Mouse (Mus musculus) erythroblast, adult 5-6 weeks (primary cell): ENCODE measurements around the gene Tmem175. TPM values are rescaled to one million over a fixed set of nuclear protein-coding genes. Genes with fewer than 3 reads are reported as not detected.

ENCODE experiments used
- ATAC-seq: replicated peaks from 2 replicates; pipeline ENCODE4 v1.8.0; 2016; ENCODE audit warnings: moderate number of reproducible peaks, mild to moderate bottlenecking, moderate TSS enrichment, inconsistent platforms; ENCODE audit not compliant: poor library complexity, low FRiP score, severe bottlenecking
- total RNA-seq, 2 experiments: library from RNA; stranded (forward) in 1 of 2; stranded (reverse) in 1 of 2; fragments of 150-400 nt in 1 of 2; fragments of 200-764, 138-1000 nt in 1 of 2; gene quantifications; 2 replicates each; pipeline versions ENCODE4 v1.2.3 to v1.2.4; 2015 to 2017; ENCODE audit warnings: low replicate concordance in 2 of 2

Tmem175 gene
- total RNA-seq, 2 experiments from 2014 or later: 9.2 to 12.5 TPM

DNA sequence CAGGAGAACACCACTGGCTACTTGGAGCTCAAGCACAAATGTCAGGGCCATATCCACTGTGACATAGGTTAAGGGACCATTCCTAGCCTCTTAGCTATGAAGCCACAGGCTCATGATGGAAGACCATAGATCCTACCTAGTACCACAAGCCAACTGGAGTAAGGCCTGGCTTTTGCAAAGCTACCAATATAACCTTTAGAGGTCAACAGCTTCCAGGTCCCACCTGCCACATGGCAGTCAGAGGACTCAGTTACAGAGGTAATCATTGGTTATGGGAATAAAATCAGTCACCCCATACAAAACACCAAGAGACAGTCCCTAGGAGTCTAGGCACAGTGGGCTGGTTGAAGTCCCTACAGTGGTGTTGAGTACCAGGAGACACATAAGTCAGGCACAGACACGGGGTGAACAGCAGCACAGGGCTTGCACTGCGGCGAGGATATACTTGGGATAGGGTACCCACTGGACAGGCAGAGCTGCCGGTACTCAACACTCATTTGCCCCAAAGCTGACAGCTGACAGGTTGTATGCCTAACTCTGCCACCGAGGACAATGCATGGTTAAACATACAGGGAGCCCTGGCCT lies 21.7 kb downstream of the Tmem175 start:
- ATAC-seq: no peak

DNA sequence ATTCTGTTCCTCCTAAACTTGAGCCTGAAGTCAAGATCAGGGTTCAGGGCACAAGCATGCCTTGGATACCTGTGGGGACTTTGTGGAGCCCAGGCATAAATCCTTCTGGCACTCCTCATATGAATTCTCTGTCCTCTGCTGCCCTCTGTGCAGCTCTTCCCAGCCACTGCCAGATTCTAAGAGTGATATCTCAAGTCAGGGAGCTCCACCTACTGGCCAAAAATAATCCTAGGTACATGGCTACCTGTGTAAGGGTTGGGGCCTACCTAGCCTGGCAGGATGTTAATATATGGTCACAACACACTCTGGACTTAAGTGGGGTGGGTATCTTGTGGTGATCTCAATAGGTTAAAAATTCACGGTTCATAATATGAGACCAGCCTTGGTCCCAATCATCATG lies 22.3 kb downstream of the Tmem175 start:
- peak; percentile 78 for ATAC-seq

DNA sequence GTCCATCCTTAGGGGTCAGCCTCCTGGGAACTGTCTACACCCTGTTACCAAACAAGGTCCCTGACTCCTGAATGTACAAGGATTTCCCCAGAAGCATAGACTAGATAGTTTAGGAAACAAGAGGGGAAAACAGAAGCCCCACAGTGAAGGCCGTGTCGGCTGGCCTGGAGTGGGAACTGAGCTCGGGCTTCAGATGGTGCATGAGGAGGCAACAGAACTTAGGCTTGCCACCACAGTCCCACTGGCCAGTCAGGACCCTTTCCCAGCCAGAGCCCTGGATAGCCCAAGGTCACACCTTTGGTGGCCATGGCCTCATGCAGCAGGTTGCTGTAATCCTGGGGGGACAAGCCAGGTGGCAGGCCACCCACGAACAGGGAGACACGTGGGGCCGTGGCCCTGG lies 23.8 kb downstream of the Tmem175 start:
- no peak for ATAC-seq

DNA sequence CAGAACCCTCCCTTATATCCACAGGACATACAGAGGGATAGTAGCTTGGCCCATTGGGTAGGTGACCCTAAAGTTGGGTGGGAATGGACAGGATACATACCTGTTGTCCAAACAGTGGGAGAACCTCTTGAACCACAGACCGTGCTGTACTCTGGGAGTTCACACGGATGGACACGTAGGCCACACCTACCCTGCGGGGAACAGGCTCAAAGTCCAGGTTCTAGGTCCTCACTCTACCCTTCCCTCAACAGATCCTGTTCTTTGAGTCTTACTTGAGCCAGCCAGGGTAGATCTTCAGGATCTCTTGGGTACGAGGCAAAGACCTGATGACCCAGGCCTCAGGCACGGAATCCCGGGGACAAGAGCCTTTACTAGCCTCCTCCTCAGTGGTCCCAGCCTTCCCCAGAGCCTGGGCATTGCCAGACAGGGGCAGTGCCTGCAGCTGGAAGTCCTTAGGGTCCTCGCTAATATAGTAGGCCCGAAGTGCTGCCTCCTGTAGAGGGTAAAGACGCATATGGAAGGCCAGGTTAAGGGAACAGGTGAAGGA lies 24.9 kb downstream of the Tmem175 start:
- no peak for ATAC-seq

DNA sequence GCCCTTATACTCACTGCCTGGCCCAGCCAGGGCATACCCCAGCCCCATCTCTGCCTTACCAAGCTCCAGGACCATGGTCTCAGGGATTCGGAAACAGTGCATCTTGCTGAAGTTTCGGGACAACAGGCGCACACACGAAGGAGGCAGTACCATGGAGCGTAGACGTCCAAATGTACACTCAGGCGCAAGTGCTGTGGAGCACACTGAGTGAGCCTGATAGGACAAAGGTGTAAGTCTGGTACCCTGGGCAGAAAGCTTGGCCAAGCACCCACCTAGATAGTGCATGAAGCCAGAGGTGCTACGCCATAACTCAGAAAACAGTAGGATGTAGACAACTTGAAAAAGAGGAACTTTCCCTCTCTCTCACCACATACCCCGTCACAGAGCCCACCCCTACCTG lies 25.8 kb downstream of the Tmem175 start:
- no peak for ATAC-seq

DNA sequence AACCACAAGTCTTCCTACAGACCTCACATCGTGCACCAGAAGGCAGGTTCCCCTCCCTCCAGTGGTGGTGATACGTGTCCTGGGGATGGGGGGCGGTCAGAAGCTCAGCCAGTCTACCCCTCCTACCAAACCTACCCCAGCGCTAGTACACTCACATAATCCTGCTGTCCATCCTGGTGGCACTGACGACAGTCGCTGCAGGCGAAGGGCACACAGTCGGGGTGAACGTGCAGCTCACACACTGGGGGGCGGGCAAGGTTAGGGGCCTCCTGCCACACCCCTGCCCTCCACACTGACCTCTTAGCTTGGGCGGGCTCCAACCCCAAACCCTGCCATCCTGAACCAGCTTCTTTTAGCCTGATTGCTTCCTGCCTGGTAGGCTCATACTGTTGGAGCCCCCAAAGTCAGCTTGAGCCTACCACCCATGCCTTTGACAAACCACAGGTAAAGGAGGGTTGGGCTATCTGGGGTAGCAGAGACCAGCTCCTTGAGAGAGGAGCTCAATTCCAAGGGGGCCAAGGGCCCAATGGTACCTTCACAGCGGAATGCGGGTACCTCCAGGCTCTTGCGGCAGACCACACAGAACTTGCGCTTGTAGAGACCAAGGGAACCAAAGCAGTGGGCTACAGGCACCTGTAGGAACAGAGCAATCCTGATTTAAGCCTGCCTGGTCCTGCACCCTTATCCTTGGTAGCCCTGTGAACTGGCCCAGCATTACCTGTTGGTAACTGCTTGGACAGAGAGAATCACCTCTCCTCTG lies 26.5 kb downstream of the Tmem175 start:
- no peak for ATAC-seq

DNA sequence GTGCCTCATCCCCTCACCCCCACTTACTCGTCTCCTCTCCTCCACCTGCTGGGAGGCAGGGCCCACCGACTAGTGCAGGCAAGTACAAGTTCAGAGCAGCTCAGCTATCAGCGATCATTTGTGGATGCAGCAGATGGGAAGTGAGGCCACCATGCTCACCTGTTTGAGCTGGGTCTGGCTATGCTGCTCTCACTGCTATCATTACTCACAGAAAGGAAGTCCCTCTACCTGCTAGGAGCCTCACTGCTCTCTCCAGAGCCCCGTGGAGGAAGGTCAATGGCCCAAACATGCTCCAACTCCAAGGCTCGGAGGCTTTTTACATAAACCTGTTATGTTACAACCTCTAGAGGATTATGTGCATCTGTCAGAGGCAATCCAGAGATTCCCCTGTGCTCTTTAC lies 27.8 kb downstream of the Tmem175 start:
- ATAC-seq: no peak

DNA sequence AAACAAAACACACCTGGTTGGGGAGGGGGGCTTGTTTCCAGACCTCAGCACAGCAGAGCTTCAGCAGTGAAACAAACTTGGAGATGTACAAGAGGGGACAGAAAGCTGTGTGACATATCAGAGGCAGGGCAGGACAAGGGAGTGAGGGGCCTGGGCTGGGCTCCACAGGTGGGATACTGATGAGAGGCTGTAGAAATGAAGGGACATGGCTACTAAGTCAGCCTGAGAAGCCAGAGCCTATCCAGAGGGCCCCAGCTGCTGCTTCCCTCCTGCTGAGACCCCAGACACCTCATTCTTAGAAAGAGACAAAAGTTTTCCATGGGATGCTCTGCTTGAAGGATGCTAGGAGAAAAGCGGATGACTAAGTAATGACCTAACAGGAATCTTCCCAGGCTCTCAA lies 29.0 kb downstream of the Tmem175 start:
- no peak for ATAC-seq

DNA sequence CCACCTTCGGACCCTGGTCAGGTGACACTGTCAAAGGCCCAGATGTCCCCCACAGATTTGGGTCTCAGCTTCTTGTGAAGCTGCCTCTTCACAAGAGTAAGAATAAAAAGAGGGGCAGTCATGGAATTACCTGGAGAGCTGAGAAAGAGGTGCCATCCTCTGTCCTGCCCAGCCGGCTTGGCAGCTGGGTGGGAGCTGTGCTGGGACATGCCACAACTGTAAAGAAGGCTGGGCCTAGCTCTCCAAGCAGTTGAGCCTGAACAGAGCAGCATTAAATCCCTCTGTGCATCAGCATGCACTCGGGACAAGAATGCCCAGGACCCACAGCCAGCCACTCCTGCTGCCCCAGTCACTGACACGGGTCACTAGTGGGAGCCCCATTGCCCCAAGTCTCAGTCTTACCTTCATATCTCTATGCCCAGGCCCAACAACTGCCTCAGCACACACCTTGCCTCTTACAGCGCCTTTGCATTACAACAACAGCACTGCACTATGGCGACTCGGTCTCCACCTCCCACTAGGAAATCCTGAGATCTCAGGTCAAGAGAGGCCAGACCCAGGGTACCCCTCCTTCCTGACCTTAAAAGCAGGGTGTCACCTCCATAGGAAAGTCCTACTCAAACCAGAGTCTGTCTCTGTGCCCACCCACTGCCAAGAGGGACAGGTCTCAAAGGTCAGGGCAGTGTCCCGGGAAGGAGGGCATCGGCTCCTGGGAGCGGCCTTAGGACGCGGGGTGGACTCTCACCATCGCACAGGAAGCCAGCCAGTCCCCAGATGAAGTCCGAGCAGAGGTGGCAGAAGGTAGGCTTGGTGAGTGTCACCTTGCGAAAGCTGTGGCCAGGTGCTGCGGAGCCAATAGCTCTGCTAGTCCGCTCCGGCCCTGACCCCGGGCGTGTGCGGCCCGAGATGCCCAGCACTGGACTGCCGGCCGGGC lies 30.4 kb downstream of the Tmem175 start, which contains the start of gene Idua:
TSS of gene Idua (plus strand) at position 634 of the 934 bp plus-strand sequence.
- peak; percentile 49 for ATAC-seq

DNA sequence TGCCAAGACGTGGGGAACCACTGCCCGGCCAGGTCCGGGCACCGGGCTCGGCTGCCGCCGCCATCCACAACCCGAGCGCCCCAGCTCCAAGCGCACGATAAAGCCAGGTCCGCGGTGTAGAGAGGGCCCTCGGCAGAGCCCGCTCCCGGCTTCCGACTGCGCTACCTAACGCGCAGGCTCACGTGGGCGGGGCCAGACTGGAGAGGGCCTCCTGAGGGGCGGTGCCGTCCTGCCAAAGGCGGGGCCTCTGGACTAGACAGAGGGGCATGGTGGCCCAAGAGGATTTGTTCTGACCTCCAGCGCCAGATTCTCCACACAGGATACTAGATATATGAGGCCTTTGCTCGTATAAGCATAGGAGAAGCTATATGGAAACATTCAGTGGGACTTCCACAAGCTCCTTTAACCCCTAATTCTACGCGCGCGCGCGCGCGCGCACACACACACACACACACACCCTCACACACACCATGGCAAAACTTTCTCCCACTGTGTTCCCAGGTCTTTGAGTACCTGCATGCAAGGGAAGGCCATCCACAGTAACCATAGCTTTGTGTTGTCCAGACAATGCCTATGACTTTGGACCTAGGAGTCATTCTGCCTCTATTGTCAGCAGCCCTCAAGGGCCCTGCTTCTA lies 31.2 kb downstream of the Tmem175 start:
- ATAC-seq: peak; percentile 98

DNA sequence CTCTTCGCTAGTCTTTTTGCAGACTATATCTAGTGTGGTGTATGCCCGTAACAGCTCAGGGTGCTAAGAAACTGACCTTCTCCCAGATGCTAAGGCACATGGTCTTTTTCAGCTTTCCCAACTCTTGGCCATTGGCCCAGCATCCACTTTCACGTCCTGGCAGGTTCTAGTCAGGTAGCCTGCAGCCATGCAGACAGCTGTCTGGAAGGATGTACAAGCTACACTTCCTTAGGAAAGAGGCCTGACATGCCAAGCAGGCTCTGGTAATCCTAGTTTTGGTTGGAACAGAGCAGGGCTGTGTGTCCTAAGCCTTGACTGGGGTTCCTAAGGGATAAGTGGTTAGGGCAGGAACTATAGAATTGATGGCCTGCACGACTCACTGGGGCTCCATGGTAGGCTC lies 33.2 kb downstream of the Tmem175 start:
- no peak for ATAC-seq

DNA sequence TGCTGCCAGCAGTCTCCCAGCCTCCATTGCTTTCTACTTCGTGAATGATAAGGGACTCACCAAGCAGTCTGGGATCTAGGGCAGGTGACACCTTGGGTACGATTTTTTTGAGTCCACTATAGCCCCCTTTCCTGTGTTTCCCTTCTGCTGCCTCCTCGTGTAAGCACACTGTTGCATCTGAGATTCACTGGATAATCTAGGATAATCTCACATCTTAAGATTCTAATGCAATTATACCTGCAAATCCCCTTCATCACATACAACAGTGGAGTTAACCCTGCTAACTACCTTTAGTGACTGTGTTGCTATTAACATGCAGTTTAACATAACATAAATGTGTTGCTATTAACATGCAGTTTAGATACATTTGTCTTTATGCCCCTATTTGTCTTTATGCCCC lies 35.5 kb downstream of the Tmem175 start:
- no peak for ATAC-seq

DNA sequence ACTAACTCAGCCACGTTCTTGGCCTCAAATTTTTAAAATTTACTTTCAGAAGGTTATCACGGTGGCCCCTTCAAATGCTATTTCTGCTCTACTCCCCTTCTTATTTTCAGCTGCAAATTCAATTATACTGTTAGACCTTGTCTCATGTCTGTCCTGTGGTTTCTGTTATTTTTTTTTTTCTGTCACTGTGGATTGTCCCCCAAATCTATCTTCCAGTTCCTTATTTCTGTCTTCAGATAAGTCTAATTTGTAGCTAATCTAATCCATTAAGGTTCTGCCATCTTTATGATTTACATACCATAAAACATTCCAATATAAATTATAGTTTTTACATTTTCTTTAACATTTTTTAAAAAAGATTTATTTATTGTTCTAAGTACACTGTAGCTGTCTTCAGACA lies 37.8 kb downstream of the Tmem175 start:
- ATAC-seq: no peak

DNA sequence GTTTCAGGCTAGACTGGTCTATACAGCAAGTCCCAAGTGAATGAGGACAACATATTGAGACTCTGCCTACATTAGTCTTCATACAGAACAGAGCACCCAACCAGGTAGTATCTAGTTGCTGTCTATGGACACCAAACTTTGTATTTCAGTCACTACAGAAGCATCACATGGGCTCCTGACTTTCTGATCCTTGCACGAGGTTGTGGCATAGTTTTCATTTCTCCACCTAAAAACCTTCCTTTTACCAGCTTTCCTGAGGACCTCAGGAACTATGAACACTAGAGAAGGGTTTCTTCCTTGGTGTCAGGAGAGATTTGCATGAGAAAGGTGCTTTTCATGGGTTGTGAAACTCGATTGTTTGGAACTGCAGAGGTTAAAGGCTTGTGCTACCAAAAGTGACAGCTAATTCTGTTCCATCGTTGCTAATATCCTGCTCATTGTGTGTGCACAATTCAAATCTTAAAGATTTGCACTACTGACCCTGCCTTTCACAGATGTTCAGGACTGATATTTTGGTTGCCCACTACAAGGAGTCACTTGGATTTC lies 38.9 kb downstream of the Tmem175 start:
- no peak for ATAC-seq

DNA sequence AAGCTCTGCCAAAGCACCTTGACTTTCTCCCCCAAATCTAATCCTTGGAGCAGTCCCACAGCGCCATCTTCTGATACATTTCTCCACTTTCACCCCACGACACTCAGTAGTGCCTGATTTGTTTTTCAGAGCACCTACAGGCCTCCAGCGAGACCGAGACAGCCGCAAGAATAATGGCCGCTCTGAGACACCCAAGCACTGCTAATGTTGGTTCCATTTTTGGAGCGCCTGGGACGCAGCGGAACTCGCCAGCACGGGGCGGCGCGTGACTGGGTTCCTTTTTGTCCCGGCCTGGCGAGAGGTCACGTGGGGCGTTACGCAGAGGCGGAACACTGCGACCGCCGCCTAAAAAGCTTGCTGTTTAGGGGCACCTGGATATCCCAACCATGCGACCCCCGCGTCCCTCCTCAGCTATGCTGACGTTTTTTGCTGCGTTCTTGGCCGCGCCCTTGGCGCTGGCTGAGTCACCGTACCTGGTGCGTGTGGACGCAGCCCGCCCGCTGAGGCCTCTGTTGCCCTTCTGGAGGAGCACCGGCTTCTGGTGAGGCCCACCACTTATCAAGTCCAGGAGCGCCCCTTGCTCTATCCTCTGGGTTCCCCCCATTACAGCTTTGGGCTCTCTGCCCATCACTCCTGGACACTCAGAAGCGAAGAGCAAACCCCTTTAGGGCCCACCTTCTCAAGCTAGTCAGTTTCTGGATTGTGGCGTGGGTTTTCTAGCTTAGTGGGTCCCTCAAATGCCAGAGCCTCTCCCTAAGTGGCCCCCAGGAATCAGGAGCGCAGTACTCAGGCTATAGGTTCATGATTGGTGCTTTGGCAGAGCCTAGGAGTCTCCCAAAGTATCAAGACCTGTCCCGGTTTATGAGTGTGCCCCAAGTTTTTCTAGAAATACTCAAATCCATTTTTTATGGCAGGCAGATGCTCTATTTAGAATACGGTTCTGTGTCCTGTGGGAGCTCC lies 39.7 kb downstream of the Tmem175 start, which contains the start of gene Dgkq:
TSS of gene Dgkq (minus strand) at position 696 of the 960 bp plus-strand sequence.
- peak; percentile 85 for ATAC-seq

DNA sequence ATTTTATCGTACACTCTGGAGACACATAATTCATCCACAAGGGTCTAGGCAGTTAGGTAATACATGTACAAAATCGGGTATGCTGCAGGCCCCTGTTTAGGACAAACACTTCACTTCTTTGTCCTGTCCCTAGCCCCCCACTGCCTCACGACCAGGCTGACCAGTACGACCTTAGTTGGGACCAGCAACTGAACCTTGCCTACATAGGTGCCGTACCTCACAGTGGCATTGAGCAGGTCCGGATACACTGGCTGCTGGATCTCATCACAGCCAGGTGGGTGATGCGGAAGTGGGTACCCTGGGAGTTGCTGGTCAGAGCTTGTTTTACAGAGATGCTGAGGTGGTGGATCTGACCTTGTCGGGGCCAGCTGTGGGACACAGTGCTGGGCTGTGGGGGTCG lies 40.4 kb downstream of the Tmem175 start:
- no peak for ATAC-seq

DNA sequence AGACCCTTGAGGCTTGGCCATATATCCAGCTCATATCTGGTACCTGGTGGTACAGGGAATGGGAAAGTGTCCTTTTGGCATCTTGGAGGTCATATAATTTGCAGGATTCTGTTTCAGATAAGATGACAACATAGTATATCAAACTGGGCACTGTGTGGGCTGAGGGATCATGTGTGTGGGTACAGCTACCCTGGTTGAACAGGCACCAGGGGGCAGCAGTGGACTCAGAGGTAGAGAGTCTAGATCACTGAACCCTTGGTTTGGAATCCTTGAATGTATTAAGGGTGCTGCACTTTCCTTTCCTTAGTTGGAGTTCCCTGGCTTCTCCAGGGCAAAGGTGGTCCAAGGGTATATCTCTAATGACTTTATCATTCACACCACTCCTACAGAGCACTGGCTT lies 41.2 kb downstream of the Tmem175 start:
- peak; percentile 48 for ATAC-seq

DNA sequence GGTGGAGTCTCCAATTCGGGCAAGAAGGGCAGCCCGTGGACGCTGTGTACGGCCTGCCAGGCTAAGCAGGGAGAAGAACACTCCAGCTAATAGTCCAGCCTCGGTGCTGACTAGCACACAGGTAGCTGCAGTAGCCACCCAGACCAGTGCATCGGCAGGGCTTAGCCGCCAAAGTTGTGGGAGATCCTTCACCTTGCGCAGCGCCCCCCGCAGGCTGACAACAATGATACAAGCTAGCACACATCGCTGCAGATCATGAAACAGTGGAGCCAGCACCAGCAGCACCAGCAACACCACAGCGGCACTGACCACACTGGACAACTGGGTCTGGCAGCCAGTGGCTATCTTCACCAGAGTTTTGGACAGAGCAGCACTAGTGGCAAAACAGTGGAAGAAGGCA lies 42.2 kb downstream of the Tmem175 start:
- no peak for ATAC-seq
